Mouse (Mus musculus) embryonic facial prominence, embryonic 15.5 days (tissue): ENCODE measurements at regions not wholly inside any gene's neighbourhood (a gene's known extent, or its start where the extent isn't known, plus 50 kb on each side); places are given as distances from the start of the nearest gene placed in this dataset.
A peak's percentile ranks its signal among the peaks of the same experiment; 100 is the strongest.

ENCODE experiments used
- ATAC-seq: fragments of 200-750 bp; cut with Nextera tagmentation; 2 replicates; pipeline ENCODE4 v1.8.0; 2017; ENCODE audit warnings: low read depth, moderate TSS enrichment; ENCODE audit not compliant: insufficient number of reproducible peaks, low FRiP score, low TSS enrichment
- H3K27ac ChIP-seq: fragments of 300-500 bp; sonication (generic); replicated peaks from 2 replicates; pipeline ENCODE4 v1.5.1; 2015; ENCODE audit warnings: mild to moderate bottlenecking, inconsistent platforms
- H3K27me3 ChIP-seq: fragments of 300-500 bp; sonication (generic); 2 replicates; pipeline ENCODE4 v1.6.1; 2015; ENCODE audit warnings: inconsistent platforms
- H3K36me3 ChIP-seq: fragments of 300-500 bp; sonication (generic); 2 replicates; pipeline ENCODE4 v1.6.1; 2015; ENCODE audit warnings: mild to moderate bottlenecking, inconsistent platforms
- H3K4me1 ChIP-seq: fragments of 300-500 bp; sonication (generic); 2 replicates; pipeline ENCODE4 v1.6.1; 2015; ENCODE audit warnings: inconsistent platforms
- H3K4me2 ChIP-seq: fragments of 300-500 bp; sonication (generic); replicated peaks from 2 replicates; pipeline ENCODE4 v1.6.1; 2015; ENCODE audit warnings: mild to moderate bottlenecking, inconsistent platforms
- H3K4me3 ChIP-seq: fragments of 300-500 bp; sonication (generic); replicated peaks from 2 replicates; pipeline ENCODE4 v1.5.1; 2015; ENCODE audit warnings: mild to moderate bottlenecking, inconsistent platforms
- H3K9ac ChIP-seq: fragments of 300-500 bp; sonication (generic); 2 replicates; pipeline ENCODE4 v1.6.1; 2015; ENCODE audit warnings: inconsistent platforms
- H3K9me3 ChIP-seq: fragments of 300-500 bp; sonication (generic); replicated peaks from 2 replicates; pipeline ENCODE4 v1.6.1; 2016; ENCODE audit warnings: inconsistent platforms
- WGBS: fragments of 180-500 bp; shearing (Covaris S2); methylation state at CpG from one replicate; pipeline ENCODE4 v1.1.7; 2015; 5-methylcytosine and 5-hydroxymethylcytosine counted together

- Histone ChIP-seq H3K36me3 (no peaks in the 10 kb centered on the region), H3K4me1 (no peaks in the 10 kb centered on the region), H3K27ac (no peak overlapping the region), H3K9me3 (no peaks in the 10 kb centered on the region), H3K4me2 (no peak overlapping the region), H3K4me3 (no peak overlapping the region), H3K27me3 (no peaks in the 10 kb centered on the region), H3K9ac (no peak overlapping the region)
- ATAC-seq: no peak
- WGBS: 79% methylated on average over 6 of the region's 6 CpGs
Measured at GRCm38 (mm10) chr12:25254716-25255115, 157.8 kb upstream of the Id2 start.

GRCm38 (mm10) chr12:25252776-25253510 is 156.0 kb upstream of the Id2 start:
- Histone ChIP-seq H3K27me3 (no peaks in the 10 kb centered on the region), H3K9me3 (no peaks in the 10 kb centered on the region), H3K27ac (no peak overlapping the region), H3K4me1 (no peaks in the 10 kb centered on the region), H3K4me2 (no peak overlapping the region), H3K36me3 (no peaks in the 10 kb centered on the region), H3K9ac (no peak overlapping the region), H3K4me3 (no peak overlapping the region)
- ATAC-seq: no peak
- WGBS: 86% methylated on average over 6 of the region's 6 CpGs

- Histone ChIP-seq H3K9me3 (no peaks in the 10 kb centered on the region), H3K27me3 (no peaks in the 10 kb centered on the region), H3K27ac (no peak overlapping the region), H3K4me3 (no peak overlapping the region), H3K9ac (no peak overlapping the region), H3K36me3 (no peaks in the 10 kb centered on the region), H3K4me1 (0 out of 2 replicates have a peak, but pooled peaks cover under 1% of the 10 kb centered on the region), H3K4me2 (no peak overlapping the region)
- no peak for ATAC-seq
- WGBS: 77% methylated on average over 4 of the region's 4 CpGs
Measured at GRCm38 (mm10) chr12:25251411-25252171, 154.7 kb upstream of the Id2 start.

GRCm38 (mm10) chr12:25250881-25251280 is 153.9 kb upstream of the Id2 start:
- H3K9me3 ChIP-seq: no peaks in the 10 kb centered on the region
- 51% methylated on average over 3 of the region's 3 CpGs for WGBS
- no peak overlapping the region for H3K9ac ChIP-seq
- H3K4me2 ChIP-seq: no peak overlapping the region
- H3K27ac ChIP-seq: no peak overlapping the region
- no peaks in the 10 kb centered on the region for H3K27me3 ChIP-seq
- H3K36me3 ChIP-seq: no peaks in the 10 kb centered on the region
- 0 out of 2 replicates have a peak, but pooled peaks cover 3% of the 10 kb centered on the region for H3K4me1 ChIP-seq
- no peak overlapping the region for H3K4me3 ChIP-seq
- ATAC-seq: no peak

GRCm38 (mm10) chr12:25248681-25249366 is 151.9 kb upstream of the Id2 start:
- ATAC-seq: no peak
- WGBS: 47% methylated on average over 13 of the region's 13 CpGs
- Histone ChIP-seq H3K9me3 (no peaks in the 10 kb centered on the region), H3K27me3 (no peaks in the 10 kb centered on the region), H3K9ac (no peak overlapping the region), H3K4me3 (no peak overlapping the region), H3K36me3 (no peaks in the 10 kb centered on the region), H3K4me2 (peak overlapping the region; percentile 21; the same call in 1 of the 2 replicates), H3K4me1 (peaks cover 6% of the 10 kb centered on the region; the same call in 1 of the 2 replicates), H3K27ac (no peak overlapping the region)

GRCm38 (mm10) chr12:25246566-25246965 is 149.6 kb upstream of the Id2 start:
- H3K9me3 ChIP-seq: no peaks in the 10 kb centered on the region
- no peak overlapping the region for H3K4me2 ChIP-seq
- no peak overlapping the region for H3K9ac ChIP-seq
- no peak for ATAC-seq
- H3K4me1 ChIP-seq: peaks cover 6% of the 10 kb centered on the region; the same call in 1 of the 2 replicates
- H3K27ac ChIP-seq: no peak overlapping the region
- H3K4me3 ChIP-seq: no peak overlapping the region
- no peaks in the 10 kb centered on the region for H3K27me3 ChIP-seq
- H3K36me3 ChIP-seq: no peaks in the 10 kb centered on the region
- 71% methylated on average over 7 of the region's 7 CpGs for WGBS

- Histone ChIP-seq H3K27me3 (no peaks in the 10 kb centered on the region), H3K4me1 (peaks cover 6% of the 10 kb centered on the region; the same call in 1 of the 2 replicates), H3K4me3 (no peak overlapping the region), H3K36me3 (no peaks in the 10 kb centered on the region), H3K9ac (no peak overlapping the region), H3K9me3 (no peaks in the 10 kb centered on the region), H3K4me2 (no peak overlapping the region), H3K27ac (no peak overlapping the region)
- 64% methylated on average over 5 of the region's 5 CpGs for WGBS
- ATAC-seq: no peak
Measured at GRCm38 (mm10) chr12:25245661-25246060, 148.7 kb upstream of the Id2 start.

- Histone ChIP-seq H3K27me3 (no peaks in the 10 kb centered on the region), H3K9ac (no peak overlapping the region), H3K4me3 (no peak overlapping the region), H3K9me3 (no peaks in the 10 kb centered on the region), H3K4me2 (no peak overlapping the region), H3K36me3 (no peaks in the 10 kb centered on the region), H3K27ac (no peak overlapping the region), H3K4me1 (peaks cover 6% of the 10 kb centered on the region; the same call in 1 of the 2 replicates)
- ATAC-seq: no peak
- WGBS: 73% methylated on average over 5 of the region's 5 CpGs
Measured at GRCm38 (mm10) chr12:25245251-25245650, 148.3 kb upstream of the Id2 start.

GRCm38 (mm10) chr12:25244666-25245065 is 147.7 kb upstream of the Id2 start:
- Histone ChIP-seq H3K27ac (no peak overlapping the region), H3K27me3 (no peaks in the 10 kb centered on the region), H3K36me3 (no peaks in the 10 kb centered on the region), H3K4me3 (no peak overlapping the region), H3K4me1 (peaks cover 10% of the 10 kb centered on the region; the same call in 1 of the 2 replicates), H3K9me3 (no peaks in the 10 kb centered on the region), H3K4me2 (no peak overlapping the region), H3K9ac (no peak overlapping the region)
- 68% methylated on average over 1 of the region's 1 CpGs for WGBS
- ATAC-seq: no peak

- Histone ChIP-seq H3K4me3 (no peak overlapping the region), H3K4me1 (peaks cover 10% of the 10 kb centered on the region; the same call in 1 of the 2 replicates), H3K36me3 (no peaks in the 10 kb centered on the region), H3K4me2 (no peak overlapping the region), H3K9ac (no peak overlapping the region), H3K27ac (no peak overlapping the region), H3K9me3 (no peaks in the 10 kb centered on the region), H3K27me3 (no peaks in the 10 kb centered on the region)
- no peak for ATAC-seq
- WGBS: 63% methylated on average over 1 of the region's 1 CpGs
Measured at GRCm38 (mm10) chr12:25243901-25244300, 147.0 kb upstream of the Id2 start.

- peaks cover 10% of the 10 kb centered on the region; the same call in 1 of the 2 replicates for H3K4me1 ChIP-seq
- no peak overlapping the region for H3K4me2 ChIP-seq
- 73% methylated on average over 3 of the region's 3 CpGs for WGBS
- no peak for ATAC-seq
- no peaks in the 10 kb centered on the region for H3K9me3 ChIP-seq
- no peak overlapping the region for H3K4me3 ChIP-seq
- no peaks in the 10 kb centered on the region for H3K36me3 ChIP-seq
- H3K9ac ChIP-seq: no peak overlapping the region
- no peaks in the 10 kb centered on the region for H3K27me3 ChIP-seq
- no peak overlapping the region for H3K27ac ChIP-seq
Measured at GRCm38 (mm10) chr12:25242369-25242768, 145.4 kb upstream of the Id2 start.
